Mouse (Mus musculus) myocyte (in vitro differentiated cells): ENCODE results near the gene Isg15. TPM values are rescaled to one million over a fixed set of nuclear protein-coding genes. Genes with fewer than 3 reads are reported as not detected.

Experiments
- H3K27me3 ChIP-seq: one replicate; pipeline ENCODE4 v1.6.1; 2011; ENCODE audit not compliant: control insufficient read depth, insufficient read depth, insufficient read length
- H3K36me3 ChIP-seq: one replicate; pipeline ENCODE4 v1.6.1; 2011; ENCODE audit not compliant: control insufficient read depth, insufficient read depth
- H3K4me2 ChIP-seq: one replicate; pipeline ENCODE4 v1.6.1; 2011; ENCODE audit warnings: low read depth, control low read depth
- H3K4me3 ChIP-seq: one replicate; pipeline ENCODE4 v1.5.1; 2011; ENCODE audit warnings: mild to moderate bottlenecking, control low read depth, moderate library complexity
- H3K79me2 ChIP-seq: one replicate; pipeline ENCODE4 v1.6.1; 2011; ENCODE audit not compliant: control insufficient read depth, insufficient read depth
- H3ac ChIP-seq: one replicate; pipeline ENCODE4 v1.6.1; 2011; ENCODE audit not compliant: control insufficient read depth, insufficient read length
- CEBPB ChIP-seq: IDR thresholded peaks from 2 replicates; pipeline ENCODE4 v1.6.1; 2011; ENCODE audit warnings: mild to moderate bottlenecking, moderate library complexity; ENCODE audit not compliant: poor library complexity, insufficient read depth, severe bottlenecking
- E2F4 ChIP-seq: IDR thresholded peaks from one replicate; pipeline ENCODE4 v1.6.1; 2011; ENCODE audit warnings: mild to moderate bottlenecking, control low read depth, moderate library complexity; ENCODE audit not compliant: insufficient read depth
- MAX ChIP-seq: IDR thresholded peaks from one replicate; pipeline ENCODE4 v1.6.1; 2011; ENCODE audit warnings: low read depth, mild to moderate bottlenecking, control low read depth
- MYOD1 ChIP-seq, 3 experiments: IDR thresholded peaks; one replicate each; pipeline ENCODE4 v1.6.1; 2011; ENCODE audit warnings: control low read depth in 2 of 3, low read depth in 2 of 3, mild to moderate bottlenecking in 2 of 3, moderate library complexity in 1 of 3; ENCODE audit not compliant: insufficient read length in 2 of 3, control insufficient read depth in 1 of 3
- MYOG ChIP-seq, 3 experiments: IDR thresholded peaks; one replicate each; pipeline ENCODE4 v1.6.1; 2011; ENCODE audit warnings: control low read depth in 2 of 3, low read depth in 2 of 3, mild to moderate bottlenecking in 2 of 3; ENCODE audit not compliant: insufficient read length in 2 of 3, control insufficient read depth in 1 of 3, insufficient read depth in 1 of 3
- POLR2A ChIP-seq: IDR thresholded peaks from one replicate; pipeline ENCODE4 v1.6.1; 2011; ENCODE audit warnings: low read depth, mild to moderate bottlenecking, control low read depth, moderate library complexity; ENCODE audit not compliant: insufficient read length
- POLR2AphosphoS2 ChIP-seq: IDR thresholded peaks from one replicate; pipeline ENCODE4 v1.6.1; 2011; ENCODE audit warnings: low read depth, control low read depth; ENCODE audit not compliant: insufficient read length
- REST ChIP-seq: IDR thresholded peaks from one replicate; pipeline ENCODE4 v1.6.1; 2011; ENCODE audit warnings: mild to moderate bottlenecking, control low read depth, moderate library complexity; ENCODE audit not compliant: insufficient read depth, insufficient read length
- SRF ChIP-seq: IDR thresholded peaks from one replicate; pipeline ENCODE4 v1.6.1; 2011; ENCODE audit warnings: low read depth; ENCODE audit not compliant: control insufficient read depth, insufficient read length
- TCF12 ChIP-seq: IDR thresholded peaks from one replicate; pipeline ENCODE4 v1.6.1; 2011; ENCODE audit warnings: mild to moderate bottlenecking, control low read depth; ENCODE audit not compliant: poor library complexity, insufficient read depth, severe bottlenecking
- TCF3 ChIP-seq: IDR thresholded peaks from one replicate; pipeline ENCODE4 v1.6.1; 2011; ENCODE audit warnings: low read depth, control low read depth; ENCODE audit not compliant: insufficient read length
- USF1 ChIP-seq: IDR thresholded peaks from one replicate; pipeline ENCODE4 v1.6.1; 2011; ENCODE audit warnings: low read depth, mild to moderate bottlenecking, control low read depth, moderate library complexity
- polyA plus RNA-seq: library from polyadenylated mRNA; unstranded; fragments of >200 nt; fragmentation: generic; extraction: Trizol; gene quantifications from one replicate; pipeline ENCODE4 v1.2.1, GENCODE M21; 2012; ENCODE audit warnings: missing spikeins

Isg15 gene
- polyA plus RNA-seq, 1 experiment: 12.4 TPM

DNA sequence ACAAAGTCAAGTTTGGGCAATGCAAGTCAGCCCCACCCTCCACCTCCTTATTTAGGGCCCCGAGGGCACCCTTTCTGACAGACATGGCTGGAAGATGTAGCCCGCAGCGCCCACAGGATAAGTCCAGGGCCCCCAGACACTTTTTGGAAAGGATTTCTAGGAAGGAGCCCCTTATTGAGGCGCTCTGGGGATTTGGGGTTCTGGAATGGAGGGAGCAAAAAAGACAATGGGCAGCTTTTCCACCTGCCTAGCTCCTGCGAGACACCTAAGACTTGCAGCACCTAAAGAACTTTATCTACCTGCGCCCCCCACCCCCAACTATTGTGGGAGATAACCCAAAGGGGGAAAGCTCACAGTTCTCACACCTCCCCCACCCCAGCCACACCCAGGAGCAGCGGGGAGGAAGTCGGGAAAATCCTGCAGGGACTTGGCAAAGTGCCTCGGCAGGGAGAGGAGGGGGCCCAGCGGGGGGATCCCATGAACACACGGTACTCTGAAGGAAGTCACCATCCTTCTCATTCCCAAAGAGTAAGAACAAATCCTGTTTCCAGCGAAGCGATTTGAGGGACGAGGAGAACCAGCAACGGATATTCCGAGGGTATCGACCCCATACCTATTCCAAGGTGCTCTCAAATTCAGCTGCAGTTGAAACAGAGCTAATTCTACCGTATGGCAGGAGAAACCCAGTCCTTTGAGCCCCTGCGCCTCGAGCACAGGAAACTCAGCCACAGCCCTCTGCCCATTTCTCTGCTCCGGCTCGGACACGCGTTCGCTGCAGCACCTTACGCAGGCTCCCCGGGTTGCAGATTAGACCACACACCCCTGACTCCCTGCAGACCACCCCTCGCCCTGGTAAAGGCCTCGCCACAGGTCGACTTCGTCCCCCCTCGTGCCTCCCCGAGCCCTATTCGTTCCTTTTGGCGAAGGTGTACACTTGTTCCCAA, 4.4 kb downstream of the Isg15 start:
- Histone ChIP-seq H3K4me3 (peak overlapping the region; percentile 25), H3K36me3 (no peaks in the 10 kb centered on the region), H3K79me2 (no peaks in the 10 kb centered on the region), H3K27me3 (no peaks in the 10 kb centered on the region), H3K4me2 (peak overlapping the region; percentile 93), H3ac (peak overlapping the region; percentile 41)
- TF ChIP-seq SRF: no peak

- H3K4me3 ChIP-seq: no peak overlapping the region
- H3ac ChIP-seq: no peak overlapping the region
- no peak overlapping the region for H3K4me2 ChIP-seq
- TF ChIP-seq E2F4 (no peak), POLR2AphosphoS2 (no peak), POLR2A (no peak), SRF (no peak)
- no peaks in the 10 kb centered on the region for H3K27me3 ChIP-seq
- no peaks in the 10 kb centered on the region for H3K36me3 ChIP-seq
- no peaks in the 10 kb centered on the region for H3K79me2 ChIP-seq
Measured at GRCm38 (mm10) chr4:156194346-156194745, 6.3 kb downstream of the Isg15 start.

- no peaks in the 10 kb centered on the region for H3K79me2 ChIP-seq
- H3K4me2 ChIP-seq: no peak overlapping the region
- H3K27me3 ChIP-seq: no peaks in the 10 kb centered on the region
- no peak overlapping the region for H3ac ChIP-seq
- H3K36me3 ChIP-seq: no peaks in the 10 kb centered on the region
- TF ChIP-seq MYOG (IDR thresholded peaks at IDR 0.05; ENCODE audit: control insufficient read depth in 1 of 3, insufficient read depth in 1 of 3, insufficient read length in 2 of 3, low read depth in 2 of 3): no peak
- TF ChIP-seq CEBPB: no peak
- no peak for TF ChIP-seq MYOD1 (IDR thresholded peaks at IDR 0.05; ENCODE audit: control insufficient read depth in 1 of 3, insufficient read length in 2 of 3, low read depth in 2 of 3)
- no peak for TF ChIP-seq TCF3
- TF ChIP-seq MAX: no peak
- no peak for TF ChIP-seq USF1
- TF ChIP-seq POLR2AphosphoS2: no peak
- TF ChIP-seq E2F4: no peak
- TF ChIP-seq SRF: no peak
- no peak for TF ChIP-seq POLR2A
- TF ChIP-seq TCF12: no peak
- no peak for TF ChIP-seq REST
- no peak overlapping the region for H3K4me3 ChIP-seq
Measured at GRCm38 (mm10) chr4:156193906-156194305, 6.7 kb downstream of the Isg15 start.

DNA sequence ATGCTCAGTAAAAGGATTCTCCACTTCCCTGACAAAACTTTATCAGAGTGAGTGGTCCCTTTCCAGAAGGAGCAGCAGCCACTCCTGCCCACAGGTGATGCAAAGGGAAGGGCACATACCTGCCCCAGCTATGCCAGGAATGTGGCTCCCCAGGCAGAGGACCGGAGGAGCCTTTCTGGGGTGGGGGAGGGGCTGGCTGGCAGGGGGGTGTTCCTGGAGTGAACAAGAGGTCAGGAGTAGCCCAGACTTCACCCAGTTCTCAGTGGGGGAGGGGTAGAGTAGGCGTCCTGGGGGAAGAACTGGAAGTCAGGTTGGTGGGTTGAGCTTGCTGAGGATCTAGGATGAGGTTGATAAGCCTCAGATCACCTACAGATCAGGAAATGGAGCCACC, 7.4 kb downstream of the Isg15 start:
- H3K36me3 ChIP-seq: no peaks in the 10 kb centered on the region
- H3K79me2 ChIP-seq: no peaks in the 10 kb centered on the region
- no peak overlapping the region for H3K4me2 ChIP-seq
- TF ChIP-seq POLR2AphosphoS2 (no peak), CEBPB (no peak), MAX (no peak), MYOD1 (IDR thresholded peaks at IDR 0.05; ENCODE audit: control insufficient read depth in 1 of 3, insufficient read length in 2 of 3, low read depth in 2 of 3) (no peak), REST (no peak), TCF3 (no peak), USF1 (no peak), TCF12 (no peak), E2F4 (no peak), SRF (no peak)
- H3K4me3 ChIP-seq: no peak overlapping the region
- H3ac ChIP-seq: no peak overlapping the region
- H3K27me3 ChIP-seq: no peaks in the 10 kb centered on the region

GRCm38 (mm10) chr4:156192421-156193199, 8.0 kb downstream of the Isg15 start:
- Histone ChIP-seq H3K79me2 (no peaks in the 10 kb centered on the region), H3K4me3 (no peak overlapping the region), H3ac (no peak overlapping the region), H3K27me3 (no peaks in the 10 kb centered on the region), H3K36me3 (no peaks in the 10 kb centered on the region), H3K4me2 (no peak overlapping the region)
- no peak for TF ChIP-seq POLR2A
- no peak for TF ChIP-seq MYOD1 (IDR thresholded peaks at IDR 0.05; ENCODE audit: control insufficient read depth in 1 of 3, insufficient read length in 2 of 3, low read depth in 2 of 3)
- TF ChIP-seq MYOG (IDR thresholded peaks at IDR 0.05; ENCODE audit: control insufficient read depth in 1 of 3, insufficient read depth in 1 of 3, insufficient read length in 2 of 3, low read depth in 2 of 3): no peak
- no peak for TF ChIP-seq USF1
- TF ChIP-seq POLR2AphosphoS2: no peak
- TF ChIP-seq TCF3: no peak
- no peak for TF ChIP-seq MAX
- TF ChIP-seq SRF: no peak
- TF ChIP-seq REST: no peak
- TF ChIP-seq CEBPB: no peak
- no peak for TF ChIP-seq E2F4
- no peak for TF ChIP-seq TCF12
